Mouse (Mus musculus) gastrocnemius, postnatal 14 days (tissue): ENCODE results near the gene Prkcb. TPM values are rescaled to one million over a fixed set of nuclear protein-coding genes. Genes with fewer than 3 reads are reported as not detected.

Experiments used
- DNase-seq: peaks from one replicate; pipeline ENCODE4 v3.0.0; 2021; ENCODE audit warnings: mixed read lengths
- intact Hi-C: fragments of 180-260 bp; cut with DNase I; formaldehyde crosslinking; loops from one replicate; pipeline ENCODE4 v1.15.1; 2025; ENCODE audit warnings: low total_unique reads
- total RNA-seq, 2 experiments: library from RNA; stranded (reverse); gene quantifications; 2 replicates each; pipeline ENCODE4 v1.2.3; 2021

Prkcb gene
- total RNA-seq, 2 experiments from 2014 or later = 0.91 to 0.98 TPM

GRCm38 (mm10) chr7:122432401-122432800 is 143.8 kb downstream of the Prkcb start:
- intact Hi-C loops = no loop called here
- DNase-seq = no peak

- no peak for DNase-seq
- intact Hi-C loops = no loop called here
Measured at GRCm38 (mm10) chr7:122433377-122433776, 144.8 kb downstream of the Prkcb start.

- intact Hi-C loops = no loop called here
- DNase-seq = no peak
Measured at GRCm38 (mm10) chr7:122434941-122435340, 146.4 kb downstream of the Prkcb start.

GRCm38 (mm10) chr7:122435561-122435960 is 147.0 kb downstream of the Prkcb start:
- intact Hi-C loops = no loop called here
- DNase-seq = no peak

GRCm38 (mm10) chr7:122437390-122437789 is 148.8 kb downstream of the Prkcb start:
- intact Hi-C loops = no loop called here
- DNase-seq = no peak

GRCm38 (mm10) chr7:122445056-122445455 is 156.5 kb downstream of the Prkcb start:
- no peak for DNase-seq
- intact Hi-C loops = no loop called here

- DNase-seq = no peak
- intact Hi-C loops = no loop called here
Measured at GRCm38 (mm10) chr7:122452671-122453070, 164.1 kb downstream of the Prkcb start.

GRCm38 (mm10) chr7:122459203-122459965 is 170.8 kb downstream of the Prkcb start:
- peak; percentile 72 for DNase-seq
- intact Hi-C loops = loop anchor here (2.0 to 5.0 kb wide), 2 partner anchors 209 to 262 kb away; no protein-coding TSS in a partner anchor

- DNase-seq = no peak
- intact Hi-C loops = no loop called here
Measured at GRCm38 (mm10) chr7:122460020-122460419, 171.5 kb downstream of the Prkcb start.

GRCm38 (mm10) chr7:122465823-122466549 is 177.4 kb downstream of the Prkcb start:
- intact Hi-C loops = no loop called here
- no peak for DNase-seq

GRCm38 (mm10) chr7:122466722-122467121 is 178.2 kb downstream of the Prkcb start:
- intact Hi-C loops = no loop called here

GRCm38 (mm10) chr7:122467831-122468230 is 179.3 kb downstream of the Prkcb start:
- intact Hi-C loops = no loop called here
- DNase-seq = no peak

More at GRCm38 (mm10) chr7:122466722-122467121, 178.2 kb downstream of the Prkcb start:
- DNase-seq = no peak

- intact Hi-C loops = loop anchor here (2.0 to 5.0 kb wide), 2 partner anchors 202 to 450 kb away; partner anchors contain the start of gene Cacng3
- DNase-seq = peak; percentile 62
Measured at GRCm38 (mm10) chr7:122470370-122471280, 182.1 kb downstream of the Prkcb start.

- intact Hi-C loops = loop anchor here (5.0 kb wide), 1 partner anchor 200 kb away; the partner anchor contains the start of gene Cacng3
- no peak for DNase-seq
Measured at GRCm38 (mm10) chr7:122472223-122472622, 183.7 kb downstream of the Prkcb start.

GRCm38 (mm10) chr7:122475038-122475437 is 186.5 kb downstream of the Prkcb start:
- intact Hi-C loops = no loop called here

GRCm38 (mm10) chr7:122476697-122477096 is 188.1 kb downstream of the Prkcb start:
- no peak for DNase-seq
- intact Hi-C loops = no loop called here

More at GRCm38 (mm10) chr7:122475038-122475437, 186.5 kb downstream of the Prkcb start:
- no peak for DNase-seq

GRCm38 (mm10) chr7:122477118-122477517 is 188.6 kb downstream of the Prkcb start:
- DNase-seq = no peak
- intact Hi-C loops = no loop called here

GRCm38 (mm10) chr7:122477566-122478564 is 189.3 kb downstream of the Prkcb start:
- intact Hi-C loops = no loop called here

More at GRCm38 (mm10) chr7:122477566-122478564, 189.3 kb downstream of the Prkcb start:
- DNase-seq = no peak
